Mouse (Mus musculus): Measurements from ENCODE around the gene Ppan.

Ppan gene

DNA sequence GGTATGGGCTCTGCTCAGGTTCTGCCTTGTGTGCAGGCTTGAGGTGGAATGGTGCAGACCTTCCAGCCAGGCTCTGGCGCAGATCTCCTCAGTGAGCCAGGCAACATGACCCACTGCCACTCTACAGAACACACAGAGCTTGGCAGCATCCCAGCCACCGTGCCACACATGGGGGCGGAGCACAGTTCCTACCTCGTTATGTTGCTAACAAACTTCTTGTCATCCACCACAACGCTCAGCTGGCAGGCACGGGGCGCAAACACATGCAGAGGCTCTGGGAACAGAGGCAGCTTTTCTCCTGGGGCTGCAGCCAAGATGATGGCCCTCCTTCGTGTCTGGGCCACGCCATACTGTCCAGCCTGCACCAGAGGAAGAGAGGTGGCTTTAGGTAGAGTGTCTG, 22.0 kb downstream of the Ppan start:
- in situ Hi-C loops (cut with MboI; ENCODE audit: low sequenced_read_pairs): loop anchor here (5.0 kb wide), 1 partner anchor 92 kb away; the partner anchor contains the start of gene Mrpl4

DNA sequence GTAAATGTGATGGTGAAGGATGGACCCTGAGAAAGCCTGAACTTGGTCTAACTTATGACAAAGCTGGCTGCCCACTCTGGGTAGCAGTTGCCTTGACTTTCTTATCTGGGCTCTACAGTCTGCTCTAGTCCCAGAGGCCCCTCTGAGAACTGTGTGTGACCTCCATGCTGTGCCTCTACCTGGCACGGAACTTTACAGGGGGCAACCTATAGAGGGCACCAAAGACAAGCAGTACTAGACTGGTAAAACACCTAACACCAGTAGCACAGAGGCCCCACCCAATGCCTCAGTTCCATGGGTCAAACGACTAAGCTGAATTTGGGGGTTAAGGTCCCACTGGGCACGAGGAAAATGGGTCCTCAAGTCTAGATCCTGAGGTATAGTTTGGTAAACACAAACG, 28.2 kb downstream of the Ppan start:
- in situ Hi-C loops (cut with MboI; ENCODE audit: low sequenced_read_pairs): no loop called here

DNA sequence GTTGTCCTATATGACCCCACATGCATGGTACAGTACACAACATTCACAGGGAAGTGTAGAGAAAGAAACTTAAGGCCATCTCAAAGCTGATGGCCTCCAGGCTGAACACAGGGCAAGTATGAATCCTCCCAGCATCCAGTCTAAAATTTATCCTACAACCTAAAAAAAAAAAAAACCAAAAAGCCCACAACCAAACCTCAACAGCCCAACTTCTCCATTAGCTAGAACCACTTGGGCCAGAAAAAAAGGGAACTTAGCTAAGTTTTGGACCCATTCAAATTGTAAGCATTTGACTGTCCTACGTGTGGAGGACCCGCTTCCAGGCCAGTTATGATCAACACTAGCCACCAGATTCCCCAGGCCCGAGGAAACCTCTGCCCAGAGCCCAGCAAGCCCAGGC, 35.3 kb downstream of the Ppan start:
- in situ Hi-C loops (cut with MboI; ENCODE audit: low sequenced_read_pairs): no loop called here
